Mouse (Mus musculus): ENCODE measurements at regions not wholly inside any gene's neighbourhood (a gene's known extent, or its start where the extent isn't known, plus 50 kb on each side); places are given as distances from the start of the nearest gene placed in this dataset.
"Not testable (repeated sequence)": the region's sequence is repeated elsewhere in the genome, so short reads cannot be mapped to it uniquely, and the experiment has no call there.

DNA sequence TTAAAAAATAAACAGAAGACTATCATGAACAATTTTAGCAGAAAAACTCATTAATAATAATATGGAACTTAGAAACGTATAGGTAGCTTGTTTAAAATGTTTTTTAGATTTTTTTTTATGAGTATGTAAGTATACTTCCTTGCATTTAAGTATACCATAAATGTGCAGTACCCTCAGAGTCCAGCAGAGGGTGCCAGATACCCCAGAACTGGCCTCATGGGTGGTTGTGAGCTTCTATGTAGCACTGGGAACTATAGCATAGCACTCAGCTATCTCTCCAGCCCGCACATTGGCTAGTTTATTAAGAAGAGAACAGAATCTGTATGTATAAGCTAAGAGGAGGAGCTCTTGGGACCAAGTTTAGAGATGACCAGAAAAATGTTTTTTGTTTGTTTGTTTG lies 306.7 kb upstream of the Pdzrn3 start:
- no peak overlapping the region for H3ac ChIP-seq (ENCODE audit: control insufficient read depth, insufficient read length, low read depth)
- no peak overlapping the region for H3K4me3 ChIP-seq (ENCODE audit: insufficient read depth, poor library complexity, severe bottlenecking)
- H3K27me3 ChIP-seq (ENCODE audit: control insufficient read depth, insufficient read depth, insufficient read length) = no peaks in the 10 kb centered on the region
- TF ChIP-seq MYOG (IDR thresholded peaks at IDR 0.05; ENCODE audit: control insufficient read depth, extremely low read depth, insufficient read length) (no peak), CEBPB (IDR thresholded peaks at IDR 0.05; ENCODE audit: low read depth) (no peak), FOSL1 (IDR thresholded peaks at IDR 0.05; ENCODE audit: insufficient read depth, low read length, poor library complexity, severe bottlenecking) (no peak), MYOD1 (IDR thresholded peaks at IDR 0.05; ENCODE audit: control insufficient read depth, insufficient read length, low read depth) (no peak), CTCF (IDR thresholded peaks at IDR 0.05; ENCODE audit: control insufficient read depth, insufficient read depth, insufficient read length) (no peak), USF1 (IDR thresholded peaks at IDR 0.05; ENCODE audit: low read depth) (no peak), MAX (IDR thresholded peaks at IDR 0.05) (no peak)
- no peaks in the 10 kb centered on the region for H3K36me3 ChIP-seq (ENCODE audit: control insufficient read depth, insufficient read depth)
- no peaks in the 10 kb centered on the region for H3K79me3 ChIP-seq (ENCODE audit: low read depth)
- no peaks in the 10 kb centered on the region for H3K79me2 ChIP-seq (ENCODE audit: control insufficient read depth, insufficient read depth)

DNA sequence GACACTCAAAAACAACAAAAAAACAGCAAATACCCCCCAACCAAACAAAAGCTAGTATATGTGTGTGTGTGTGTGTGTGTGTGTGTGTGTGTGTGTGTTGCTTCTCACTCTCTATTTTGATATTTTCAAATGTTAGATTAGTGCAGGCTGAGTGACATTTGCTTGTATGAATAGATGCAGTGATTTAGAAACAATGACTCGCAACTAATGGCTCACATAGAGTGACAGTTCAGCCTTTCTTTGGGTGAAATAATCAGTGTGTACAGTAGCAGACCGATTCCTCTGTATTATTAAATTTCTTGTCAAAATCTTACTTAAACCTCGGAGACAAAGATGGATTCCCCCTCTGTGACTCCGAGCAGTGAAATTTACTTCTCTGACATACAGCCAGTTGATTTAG lies 297.1 kb upstream of the Pdzrn3 start:
- H3K79me3 ChIP-seq (ENCODE audit: low read depth) = no peaks in the 10 kb centered on the region
- H3ac ChIP-seq (ENCODE audit: control insufficient read depth, insufficient read length, low read depth) = no peak overlapping the region
- H3K27me3 ChIP-seq (ENCODE audit: control insufficient read depth, insufficient read depth, insufficient read length) = no peaks in the 10 kb centered on the region
- H3K36me3 ChIP-seq (ENCODE audit: control insufficient read depth, insufficient read depth) = no peaks in the 10 kb centered on the region
- TF ChIP-seq FOSL1 (IDR thresholded peaks at IDR 0.05; ENCODE audit: insufficient read depth, low read length, poor library complexity, severe bottlenecking) = no peak
- TF ChIP-seq USF1 (IDR thresholded peaks at IDR 0.05; ENCODE audit: low read depth) = no peak
- TF ChIP-seq MYOG (IDR thresholded peaks at IDR 0.05; ENCODE audit: control insufficient read depth, extremely low read depth, insufficient read length) = no peak
- no peak for TF ChIP-seq MAX (IDR thresholded peaks at IDR 0.05)
- TF ChIP-seq CTCF (IDR thresholded peaks at IDR 0.05; ENCODE audit: control insufficient read depth, insufficient read depth, insufficient read length) = no peak
- TF ChIP-seq MYOD1 (IDR thresholded peaks at IDR 0.05; ENCODE audit: control insufficient read depth, insufficient read length, low read depth) = no peak
- no peak for TF ChIP-seq CEBPB (IDR thresholded peaks at IDR 0.05; ENCODE audit: low read depth)
- no peaks in the 10 kb centered on the region for H3K79me2 ChIP-seq (ENCODE audit: control insufficient read depth, insufficient read depth)
- H3K4me3 ChIP-seq (ENCODE audit: insufficient read depth, poor library complexity, severe bottlenecking) = no peak overlapping the region

DNA sequence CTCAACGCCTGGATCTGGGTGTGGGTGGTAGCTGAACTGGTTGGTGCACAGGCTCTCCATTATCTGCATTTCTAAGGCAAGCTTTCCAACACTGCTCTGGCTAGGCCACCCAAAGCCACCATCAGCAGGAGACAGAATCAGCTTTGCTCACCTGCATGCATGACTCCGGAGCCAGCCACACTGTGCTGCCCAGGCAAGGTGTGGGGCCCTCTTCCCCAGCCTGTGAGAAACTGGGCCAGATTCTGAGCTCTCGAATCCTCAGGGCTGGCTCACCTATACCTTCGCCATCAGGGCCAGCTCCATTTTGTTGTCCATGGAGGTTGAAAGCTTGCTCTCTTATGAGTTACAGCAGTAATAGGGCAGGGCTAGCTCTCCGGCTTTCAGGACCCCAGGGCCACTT lies 293.1 kb upstream of the Pdzrn3 start:
- Histone ChIP-seq H3K79me3 (ENCODE audit: low read depth) (no peaks in the 10 kb centered on the region), H3ac (ENCODE audit: control insufficient read depth, insufficient read length, low read depth) (no peak overlapping the region), H3K27me3 (ENCODE audit: control insufficient read depth, insufficient read depth, insufficient read length) (no peaks in the 10 kb centered on the region), H3K4me3 (ENCODE audit: insufficient read depth, poor library complexity, severe bottlenecking) (no peak overlapping the region), H3K36me3 (ENCODE audit: control insufficient read depth, insufficient read depth) (no peaks in the 10 kb centered on the region), H3K79me2 (ENCODE audit: control insufficient read depth, insufficient read depth) (no peaks in the 10 kb centered on the region)
- no peak for TF ChIP-seq MYOG (IDR thresholded peaks at IDR 0.05; ENCODE audit: control insufficient read depth, extremely low read depth, insufficient read length)
- no peak for TF ChIP-seq MAX (IDR thresholded peaks at IDR 0.05)

DNA sequence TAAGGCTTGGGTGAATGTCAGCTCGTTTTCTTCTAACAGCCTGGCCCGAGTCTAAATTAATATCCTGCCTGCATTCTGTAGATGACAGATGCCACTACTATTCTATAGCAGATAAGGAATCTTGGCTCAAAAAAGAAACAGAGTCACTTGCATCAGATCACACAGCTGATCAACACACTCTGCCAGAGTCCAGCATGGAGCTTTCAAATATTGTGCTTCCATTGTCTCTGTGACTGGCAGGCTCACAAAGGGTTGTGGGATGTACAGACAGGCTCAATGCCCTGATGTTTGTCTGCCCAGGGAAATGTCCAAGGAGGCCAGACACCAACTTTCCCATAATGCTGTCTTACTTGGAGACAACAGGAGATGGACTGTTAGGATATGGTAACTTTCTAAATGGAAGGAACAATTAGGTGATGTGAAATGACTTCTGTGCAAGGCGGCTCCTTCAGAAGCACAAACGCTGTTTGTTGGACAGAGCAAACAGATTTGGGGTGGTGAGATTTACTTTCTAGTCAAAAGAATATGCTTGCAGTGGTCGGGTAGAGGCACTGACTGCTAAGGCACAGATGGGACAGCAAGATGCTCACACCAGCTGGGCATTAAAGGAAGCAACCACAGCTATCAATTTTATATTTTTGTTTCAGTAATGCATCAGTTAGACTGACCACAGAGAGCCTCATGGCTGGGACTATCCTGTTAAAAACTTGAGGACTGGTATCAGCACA lies 291.6 kb upstream of the Pdzrn3 start:
- no peaks in the 10 kb centered on the region for H3K79me3 ChIP-seq (ENCODE audit: low read depth)
- H3K79me2 ChIP-seq (ENCODE audit: control insufficient read depth, insufficient read depth) = no peaks in the 10 kb centered on the region
- no peaks in the 10 kb centered on the region for H3K27me3 ChIP-seq (ENCODE audit: control insufficient read depth, insufficient read depth, insufficient read length)
- H3K4me3 ChIP-seq (ENCODE audit: insufficient read depth, poor library complexity, severe bottlenecking) = no peak overlapping the region
- no peak overlapping the region for H3ac ChIP-seq (ENCODE audit: control insufficient read depth, insufficient read length, low read depth)
- no peaks in the 10 kb centered on the region for H3K36me3 ChIP-seq (ENCODE audit: control insufficient read depth, insufficient read depth)
- TF ChIP-seq USF1 (IDR thresholded peaks at IDR 0.05; ENCODE audit: low read depth) = no peak
- TF ChIP-seq MAX (IDR thresholded peaks at IDR 0.05) = no peak
- TF ChIP-seq CTCF (IDR thresholded peaks at IDR 0.05; ENCODE audit: control insufficient read depth, insufficient read depth, insufficient read length) = no peak
- TF ChIP-seq MYOD1 (IDR thresholded peaks at IDR 0.05; ENCODE audit: control insufficient read depth, insufficient read length, low read depth) = no peak

DNA sequence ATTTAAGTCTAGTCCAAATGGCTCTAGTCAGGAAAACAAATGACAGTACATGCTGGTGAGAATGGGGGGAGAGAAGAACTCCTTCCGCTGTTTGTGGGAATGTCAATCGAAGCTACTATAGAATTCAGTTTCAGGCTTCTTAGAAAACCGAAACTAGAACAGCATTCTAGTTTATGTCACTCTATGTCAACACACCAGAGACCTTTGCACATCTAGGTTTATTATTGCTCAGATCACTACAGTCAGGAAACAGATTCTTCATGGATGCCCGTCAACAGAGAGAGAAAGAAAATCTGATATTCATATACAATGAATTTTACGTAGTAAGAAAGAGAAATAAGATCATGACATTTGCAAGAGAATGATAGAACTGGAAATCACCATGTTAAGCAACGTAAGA lies 276.7 kb upstream of the Pdzrn3 start:
- TF ChIP-seq MYOG (IDR thresholded peaks at IDR 0.05; ENCODE audit: control insufficient read depth, extremely low read depth, insufficient read length) (no peak), MYOD1 (IDR thresholded peaks at IDR 0.05; ENCODE audit: control insufficient read depth, insufficient read length, low read depth) (no peak), USF1 (IDR thresholded peaks at IDR 0.05; ENCODE audit: low read depth) (no peak), MAX (IDR thresholded peaks at IDR 0.05) (no peak), CTCF (IDR thresholded peaks at IDR 0.05; ENCODE audit: control insufficient read depth, insufficient read depth, insufficient read length) (no peak), FOSL1 (IDR thresholded peaks at IDR 0.05; ENCODE audit: insufficient read depth, low read length, poor library complexity, severe bottlenecking) (no peak), CEBPB (IDR thresholded peaks at IDR 0.05; ENCODE audit: low read depth) (no peak)
- no peaks in the 10 kb centered on the region for H3K36me3 ChIP-seq (ENCODE audit: control insufficient read depth, insufficient read depth)

DNA sequence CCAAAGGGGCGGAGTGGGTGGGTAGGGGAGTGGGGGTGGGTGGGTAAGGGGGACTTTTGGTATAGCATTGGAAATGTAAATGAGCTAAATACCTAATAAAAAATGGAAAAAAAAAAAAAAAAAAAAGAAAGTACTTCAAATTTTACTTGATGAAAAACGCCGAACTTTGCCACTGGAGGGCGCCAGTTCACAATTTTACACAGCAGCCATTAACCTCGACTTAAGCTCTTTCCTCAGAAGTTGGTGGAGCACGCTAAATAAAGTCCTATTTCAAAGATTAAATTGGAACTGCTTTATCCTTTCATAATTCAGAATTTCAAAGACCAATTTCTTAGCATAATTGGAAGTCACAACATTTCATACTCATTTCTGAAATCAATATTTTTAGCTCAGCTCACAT lies 272.7 kb upstream of the Pdzrn3 start:
- H3K36me3 ChIP-seq (ENCODE audit: control insufficient read depth, insufficient read depth); H3K4me3 ChIP-seq (ENCODE audit: insufficient read depth, poor library complexity, severe bottlenecking); H3K79me2 ChIP-seq (ENCODE audit: control insufficient read depth, insufficient read depth); H3K27me3 ChIP-seq (ENCODE audit: control insufficient read depth, insufficient read depth, insufficient read length); H3K79me3 ChIP-seq (ENCODE audit: low read depth); H3ac ChIP-seq (ENCODE audit: control insufficient read depth, insufficient read length, low read depth): not testable (repeated sequence)
- peak; percentile 1 for TF ChIP-seq CTCF (IDR thresholded peaks at IDR 0.05; ENCODE audit: control insufficient read depth, insufficient read depth, insufficient read length)

More for the DNA sequence above, 276.7 kb upstream of the Pdzrn3 start:
- Histone ChIP-seq H3K27me3 (ENCODE audit: control insufficient read depth, insufficient read depth, insufficient read length) (no peaks in the 10 kb centered on the region), H3K79me3 (ENCODE audit: low read depth) (no peaks in the 10 kb centered on the region), H3K79me2 (ENCODE audit: control insufficient read depth, insufficient read depth) (no peaks in the 10 kb centered on the region), H3ac (ENCODE audit: control insufficient read depth, insufficient read length, low read depth) (no peak overlapping the region), H3K4me3 (ENCODE audit: insufficient read depth, poor library complexity, severe bottlenecking) (no peak overlapping the region)
